Mouse (Mus musculus): ENCODE measurements around the gene Gm4763.
"Not testable (repeated sequence)": the region's sequence is repeated elsewhere in the genome, so short reads cannot be mapped to it uniquely, and the experiment has no call there.

Gm4763 gene

GRCm38 (mm10) chr7:24726808-24727207 lies at the start of gene Gm4763:
TSS of gene Gm4763 (minus strand) at chr7:24726908.
- DNase-seq: not testable (repeated sequence)

GRCm38 (mm10) chr7:24776145-24776544 lies 49.4 kb upstream of the Gm4763 start:
- no peak for DNase-seq

GRCm38 (mm10) chr7:24773942-24774535 lies 47.3 kb upstream of the Gm4763 start:
- no peak for DNase-seq

GRCm38 (mm10) chr7:24771361-24771760 lies 44.7 kb upstream of the Gm4763 start:
- DNase-seq: no peak

GRCm38 (mm10) chr7:24762574-24762973 lies 35.9 kb upstream of the Gm4763 start:
- no peak for DNase-seq

- no peak for DNase-seq
Measured at GRCm38 (mm10) chr7:24761161-24761560, 34.5 kb upstream of the Gm4763 start.

GRCm38 (mm10) chr7:24760211-24760610 lies 33.5 kb upstream of the Gm4763 start, which contains the start of gene Cd177:
TSS of gene Cd177 (minus strand) at chr7:24760311.
- no peak for DNase-seq

- DNase-seq: no peak
Measured at GRCm38 (mm10) chr7:24758520-24758919, 31.8 kb upstream of the Gm4763 start.

- DNase-seq: no peak
Measured at GRCm38 (mm10) chr7:24753476-24753875, 26.8 kb upstream of the Gm4763 start.

GRCm38 (mm10) chr7:24751610-24752009 lies 24.9 kb upstream of the Gm4763 start:
- DNase-seq: no peak

- DNase-seq: no peak
Measured at GRCm38 (mm10) chr7:24750695-24751094, 24.0 kb upstream of the Gm4763 start.

GRCm38 (mm10) chr7:24735970-24736670 lies 9.4 kb upstream of the Gm4763 start:
- DNase-seq: peak; percentile 64

GRCm38 (mm10) chr7:24715039-24715438 lies 11.7 kb downstream of the Gm4763 start:
- DNase-seq: no peak

- DNase-seq: no peak
Measured at GRCm38 (mm10) chr7:24708832-24709292, 17.8 kb downstream of the Gm4763 start, which contains the start of gene BC049730. TSS of gene BC049730 (plus strand) at chr7:24709242.

GRCm38 (mm10) chr7:24702841-24703240 lies 23.9 kb downstream of the Gm4763 start:
- DNase-seq: not testable (repeated sequence)

GRCm38 (mm10) chr7:24697891-24698290 lies 28.8 kb downstream of the Gm4763 start:
- DNase-seq: not testable (repeated sequence)

- not testable (repeated sequence) for DNase-seq
Measured at GRCm38 (mm10) chr7:24692693-24693092, 34.0 kb downstream of the Gm4763 start.

- not testable (repeated sequence) for DNase-seq
Measured at GRCm38 (mm10) chr7:24687519-24687918, 39.2 kb downstream of the Gm4763 start.

GRCm38 (mm10) chr7:24684121-24684520 lies 42.6 kb downstream of the Gm4763 start:
- not testable (repeated sequence) for DNase-seq

- DNase-seq: no peak
Measured at GRCm38 (mm10) chr7:24676575-24676974, 50.1 kb downstream of the Gm4763 start, which contains the start of gene Tex101. TSS of gene Tex101 (minus strand) at chr7:24676675.

GRCm38 (mm10) chr7:24671944-24672439 lies 54.7 kb downstream of the Gm4763 start:
- DNase-seq: no peak
